Mouse (Mus musculus): ENCODE results near the gene Pqlc2. TPM values are rescaled to one million over a fixed set of nuclear protein-coding genes. Genes with fewer than 3 reads are reported as not detected.

Pqlc2 gene
- polyA plus RNA-seq, 1 experiment from 2014 or later, result 13.2 TPM

DNA sequence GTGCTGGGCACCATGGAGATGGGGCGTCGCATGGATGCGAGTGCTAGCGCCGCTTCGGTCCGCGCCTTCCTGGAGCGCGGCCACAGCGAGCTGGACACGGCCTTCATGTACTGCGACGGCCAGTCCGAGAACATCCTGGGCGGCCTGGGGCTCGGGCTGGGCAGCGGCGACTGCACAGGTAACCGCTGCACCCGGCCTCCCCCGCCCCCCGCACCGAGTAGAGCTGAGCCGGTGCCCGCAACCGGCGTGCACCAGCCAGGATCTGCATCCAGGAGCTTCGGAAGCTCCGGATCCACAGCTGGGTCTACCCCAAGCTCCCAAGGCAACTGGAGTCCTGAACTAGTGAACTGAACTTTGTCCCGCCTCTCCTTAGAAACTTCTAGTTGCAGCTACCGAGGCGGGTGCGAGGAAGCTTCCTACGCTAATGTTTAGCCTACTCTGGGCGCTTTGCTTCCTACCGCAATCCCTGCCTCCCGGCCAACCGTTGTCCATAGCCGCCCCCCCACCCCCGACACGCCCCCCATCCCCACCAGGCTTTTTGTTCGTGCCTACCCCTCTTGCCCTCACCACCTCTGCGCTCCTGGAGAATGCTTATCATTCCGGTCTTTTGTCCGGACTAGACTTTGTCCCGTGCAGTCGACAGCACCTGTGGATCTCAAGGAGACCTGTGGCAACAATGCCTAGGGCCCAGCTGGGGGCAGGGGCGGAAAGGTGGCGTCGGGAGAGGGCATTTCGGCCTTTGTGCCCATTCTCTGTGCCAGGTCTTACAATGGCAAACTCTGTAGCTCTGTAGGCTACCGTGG lies 592 bp upstream of the Pqlc2 start:
- peak; percentile 62 for ATAC-seq

DNA sequence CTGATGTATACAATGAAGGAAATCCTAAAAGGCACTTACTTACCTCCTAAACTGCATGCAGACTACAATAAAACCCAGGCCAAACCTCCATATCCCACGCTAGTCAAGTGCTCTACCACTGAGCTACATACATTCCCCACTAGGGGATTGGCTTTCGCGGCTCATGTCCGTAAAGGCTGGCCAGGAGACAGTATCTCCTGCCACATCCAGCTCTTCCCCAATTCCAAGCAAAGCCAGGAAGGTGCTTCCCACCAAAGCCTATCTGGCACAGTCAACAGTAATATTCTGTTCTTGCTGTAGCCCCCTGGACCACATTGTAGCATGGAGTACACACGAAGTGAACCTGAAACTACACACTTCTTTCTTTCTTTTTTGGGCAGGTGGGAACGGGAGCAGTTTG lies 857 bp downstream of the Pqlc2 start:
- no peak for ATAC-seq
- Histone ChIP-seq H3K27me3 (replicated peaks; ENCODE audit: control insufficient read depth, insufficient read depth, low read length) (no peaks in the 10 kb centered on the region), H3K4me2 (ENCODE audit: low read length) (peak overlapping the region; percentile 94), H3K36me3 (ENCODE audit: control insufficient read depth, insufficient read depth) (peaks cover 3% of the 10 kb centered on the region; the same call in 1 of the 2 replicates), H3K4me1 (replicated peaks; ENCODE audit: control insufficient read depth, insufficient read depth, low read length) (peaks cover 25% of the 10 kb centered on the region), H3K9ac (replicated peaks; ENCODE audit: low read depth, low read length) (no peak overlapping the region; the same call in 1 of the 2 replicates), H3K27ac (ENCODE audit: low read length) (no peak overlapping the region), H3K9me3 (ENCODE audit: control insufficient read depth, low read length) (no peaks in the 10 kb centered on the region), H3K4me3 (replicated peaks; ENCODE audit: low read length) (peak overlapping the region; percentile 98)
- 22% methylated on average over 6 of the region's 6 CpGs for WGBS

More for the DNA sequence above, 592 bp upstream of the Pqlc2 start:
- Histone ChIP-seq H3K9ac (replicated peaks; ENCODE audit: low read depth, low read length) (peak overlapping the region; percentile 94), H3K4me2 (ENCODE audit: low read length) (peak overlapping the region; percentile 94), H3K27ac (ENCODE audit: low read length) (peak overlapping the region; percentile 56; the same call in 1 of the 2 replicates), H3K9me3 (ENCODE audit: control insufficient read depth, low read length) (no peaks in the 10 kb centered on the region), H3K27me3 (replicated peaks; ENCODE audit: control insufficient read depth, insufficient read depth, low read length) (no peaks in the 10 kb centered on the region), H3K4me1 (replicated peaks; ENCODE audit: control insufficient read depth, insufficient read depth, low read length) (peaks cover 25% of the 10 kb centered on the region), H3K4me3 (replicated peaks; ENCODE audit: low read length) (peak overlapping the region; percentile 98), H3K36me3 (ENCODE audit: control insufficient read depth, insufficient read depth) (no peaks in the 10 kb centered on the region)
- WGBS, result under 1% methylated on average over 53 of the region's 53 CpGs

DNA sequence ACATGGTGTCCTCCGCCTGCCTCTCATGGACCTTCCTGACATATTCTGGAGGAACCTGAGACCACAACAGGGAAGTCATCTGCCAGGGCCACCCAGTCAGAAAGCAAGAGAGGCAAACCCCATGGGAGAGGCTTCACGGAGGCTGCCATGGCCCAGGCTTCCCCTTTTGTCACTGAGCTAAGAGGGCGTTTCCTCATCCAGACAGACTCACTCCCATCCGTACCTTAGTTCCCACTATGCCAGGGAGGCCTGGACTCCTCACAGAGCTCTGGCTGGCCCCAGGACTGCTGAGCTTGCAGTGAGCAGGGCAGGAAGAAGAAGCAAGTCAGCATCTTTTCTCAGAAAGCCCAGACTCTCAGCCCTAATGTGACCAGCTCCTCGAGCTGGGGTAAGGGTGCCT lies 2.6 kb downstream of the Pqlc2 start:
- H3K36me3 ChIP-seq (ENCODE audit: control insufficient read depth, insufficient read depth), result peaks cover 3% of the 10 kb centered on the region; the same call in 1 of the 2 replicates
- ATAC-seq, result no peak
- no peaks in the 10 kb centered on the region for H3K9me3 ChIP-seq (ENCODE audit: control insufficient read depth, low read length)
- no peak overlapping the region for H3K4me2 ChIP-seq (ENCODE audit: low read length)
- 0 out of 2 replicates have a peak overlapping the region, but pooled peaks have one; percentile 13 for H3K9ac ChIP-seq (replicated peaks; ENCODE audit: low read depth, low read length)
- whole genome bisulfite sequencing, result 87% methylated on average over 5 of the region's 5 CpGs
- no peak overlapping the region for H3K4me3 ChIP-seq (replicated peaks; ENCODE audit: low read length)
- no peak overlapping the region for H3K27ac ChIP-seq (ENCODE audit: low read length)
- H3K27me3 ChIP-seq (replicated peaks; ENCODE audit: control insufficient read depth, insufficient read depth, low read length), result no peaks in the 10 kb centered on the region
- H3K4me1 ChIP-seq (replicated peaks; ENCODE audit: control insufficient read depth, insufficient read depth, low read length), result peaks cover 25% of the 10 kb centered on the region

DNA sequence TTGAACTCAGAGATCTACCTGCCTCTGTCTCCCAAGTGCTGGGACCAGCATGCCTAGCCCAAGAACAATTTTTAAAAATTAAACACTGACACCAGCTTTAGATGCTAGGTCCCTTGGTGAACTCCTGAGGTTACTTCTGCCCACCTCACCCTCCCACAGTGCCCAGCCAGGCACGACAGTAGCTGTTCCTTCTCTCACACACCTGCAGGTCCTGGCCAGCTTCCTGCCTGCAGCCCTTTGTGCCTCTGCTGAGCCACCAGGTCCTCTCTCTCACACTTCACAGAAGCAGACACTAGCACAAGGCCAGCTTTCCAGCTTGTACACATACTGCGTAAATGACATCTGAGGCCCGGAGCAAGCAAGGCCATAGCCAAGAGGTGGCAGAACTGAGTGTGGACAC lies 5.0 kb downstream of the Pqlc2 start:
- ATAC-seq, result no peak
- Histone ChIP-seq H3K36me3 (ENCODE audit: control insufficient read depth, insufficient read depth) (peaks cover 5% of the 10 kb centered on the region), H3K27me3 (replicated peaks; ENCODE audit: control insufficient read depth, insufficient read depth, low read length) (no peaks in the 10 kb centered on the region), H3K4me3 (replicated peaks; ENCODE audit: low read length) (no peak overlapping the region), H3K9ac (replicated peaks; ENCODE audit: low read depth, low read length) (no peak overlapping the region), H3K27ac (ENCODE audit: low read length) (no peak overlapping the region), H3K9me3 (ENCODE audit: control insufficient read depth, low read length) (no peaks in the 10 kb centered on the region), H3K4me2 (ENCODE audit: low read length) (no peak overlapping the region), H3K4me1 (replicated peaks; ENCODE audit: control insufficient read depth, insufficient read depth, low read length) (peaks cover 13% of the 10 kb centered on the region)
- 94% methylated on average over 3 of the region's 3 CpGs for WGBS

DNA sequence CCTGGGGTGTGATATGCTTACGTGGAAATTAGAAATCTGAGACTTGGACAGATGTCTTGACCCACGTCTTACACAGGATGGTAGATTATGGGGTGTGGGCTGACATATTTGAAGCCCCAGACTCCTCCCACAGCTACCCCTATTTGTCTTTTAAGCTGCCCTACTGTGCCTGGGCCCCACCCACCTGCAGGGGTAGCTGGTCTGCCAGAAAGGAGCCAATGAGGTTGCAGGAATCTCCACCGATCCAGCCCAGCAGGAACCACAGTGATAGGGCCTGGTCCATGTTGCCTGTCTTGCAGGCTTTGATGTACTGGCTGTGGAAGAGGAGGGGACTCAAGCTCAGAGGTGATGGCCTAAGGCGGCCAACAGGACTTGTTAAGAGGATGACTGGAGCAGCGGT lies 8.3 kb downstream of the Pqlc2 start:
- Histone ChIP-seq H3K4me1 (replicated peaks; ENCODE audit: control insufficient read depth, insufficient read depth, low read length) (no peaks in the 10 kb centered on the region), H3K36me3 (ENCODE audit: control insufficient read depth, insufficient read depth) (peaks cover 9% of the 10 kb centered on the region), H3K4me3 (replicated peaks; ENCODE audit: low read length) (no peak overlapping the region), H3K4me2 (ENCODE audit: low read length) (no peak overlapping the region), H3K9me3 (ENCODE audit: control insufficient read depth, low read length) (no peaks in the 10 kb centered on the region), H3K27me3 (replicated peaks; ENCODE audit: control insufficient read depth, insufficient read depth, low read length) (no peaks in the 10 kb centered on the region), H3K27ac (ENCODE audit: low read length) (no peak overlapping the region), H3K9ac (replicated peaks; ENCODE audit: low read depth, low read length) (no peak overlapping the region)
- no peak for ATAC-seq
- WGBS, result 65% methylated on average over 5 of the region's 5 CpGs

DNA sequence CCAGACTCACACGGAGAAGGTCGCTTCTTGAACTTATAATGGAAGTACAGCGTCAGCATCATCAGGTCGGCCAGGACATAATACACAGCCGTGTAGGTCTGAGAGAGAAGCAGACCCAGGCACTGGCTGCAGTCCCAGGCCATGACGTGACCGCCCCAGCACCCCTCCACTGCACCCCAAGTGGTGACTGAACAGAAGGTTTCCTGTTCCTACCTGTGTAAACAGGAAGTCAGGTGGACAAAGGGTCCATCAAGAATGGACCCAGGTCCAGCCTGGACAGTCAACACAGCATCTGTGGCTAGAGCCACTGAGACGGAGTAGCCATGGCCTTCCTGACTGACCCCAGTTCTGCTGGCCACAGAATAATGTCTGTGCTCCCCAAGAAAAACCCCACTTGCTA lies 8.7 kb downstream of the Pqlc2 start:
- WGBS, result 94% methylated on average over 8 of the region's 8 CpGs
- no peak overlapping the region for H3K27ac ChIP-seq (ENCODE audit: low read length)
- no peak overlapping the region for H3K9ac ChIP-seq (replicated peaks; ENCODE audit: low read depth, low read length)
- no peak for ATAC-seq
- H3K4me1 ChIP-seq (replicated peaks; ENCODE audit: control insufficient read depth, insufficient read depth, low read length), result no peaks in the 10 kb centered on the region
- no peak overlapping the region for H3K4me3 ChIP-seq (replicated peaks; ENCODE audit: low read length)
- H3K9me3 ChIP-seq (ENCODE audit: control insufficient read depth, low read length), result no peaks in the 10 kb centered on the region
- no peak overlapping the region for H3K4me2 ChIP-seq (ENCODE audit: low read length)
- no peaks in the 10 kb centered on the region for H3K27me3 ChIP-seq (replicated peaks; ENCODE audit: control insufficient read depth, insufficient read depth, low read length)
- H3K36me3 ChIP-seq (ENCODE audit: control insufficient read depth, insufficient read depth), result peaks cover 9% of the 10 kb centered on the region

DNA sequence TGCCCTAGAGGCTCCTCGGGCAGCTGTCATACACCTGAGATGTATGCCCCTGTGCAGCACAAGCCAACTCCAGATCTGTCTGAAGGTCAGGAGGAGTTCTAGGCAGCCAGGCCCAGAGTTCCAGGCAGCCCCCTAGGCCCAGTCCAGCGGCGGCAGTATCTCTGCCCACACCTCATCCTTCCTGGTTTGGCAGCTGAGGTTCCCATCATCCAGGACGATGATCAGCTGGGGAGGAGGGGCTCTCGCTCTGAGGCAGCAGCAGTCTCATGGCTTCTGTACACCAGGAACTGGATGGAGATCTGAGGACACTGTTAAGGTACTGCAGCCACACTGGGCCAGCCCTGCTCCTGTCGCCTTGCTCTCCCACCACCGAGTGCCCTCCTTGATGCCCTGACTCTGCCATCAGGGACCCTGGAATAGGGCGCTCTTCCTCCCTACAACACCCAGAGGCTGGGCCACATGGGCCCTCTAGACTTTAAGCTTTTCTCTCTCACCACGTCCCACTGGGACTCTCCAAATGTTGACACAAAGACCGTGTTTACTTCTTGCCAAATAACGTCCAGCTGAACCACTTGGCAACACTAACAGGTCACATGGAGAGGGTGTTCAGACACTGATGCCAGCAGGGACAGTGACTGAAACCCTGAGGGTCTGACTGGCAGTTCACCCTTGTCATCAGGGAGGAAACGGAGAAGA lies 11.7 kb downstream of the Pqlc2 start:
- Histone ChIP-seq H3K27ac (ENCODE audit: low read length) (no peak overlapping the region), H3K36me3 (ENCODE audit: control insufficient read depth, insufficient read depth) (peaks cover 6% of the 10 kb centered on the region; the same call in 1 of the 2 replicates), H3K4me1 (replicated peaks; ENCODE audit: control insufficient read depth, insufficient read depth, low read length) (no peaks in the 10 kb centered on the region), H3K9ac (replicated peaks; ENCODE audit: low read depth, low read length) (no peak overlapping the region), H3K4me2 (ENCODE audit: low read length) (no peak overlapping the region), H3K4me3 (replicated peaks; ENCODE audit: low read length) (no peak overlapping the region), H3K9me3 (ENCODE audit: control insufficient read depth, low read length) (no peaks in the 10 kb centered on the region), H3K27me3 (replicated peaks; ENCODE audit: control insufficient read depth, insufficient read depth, low read length) (no peaks in the 10 kb centered on the region)
- 85% methylated on average over 12 of the region's 12 CpGs for WGBS
- ATAC-seq, result no peak

DNA sequence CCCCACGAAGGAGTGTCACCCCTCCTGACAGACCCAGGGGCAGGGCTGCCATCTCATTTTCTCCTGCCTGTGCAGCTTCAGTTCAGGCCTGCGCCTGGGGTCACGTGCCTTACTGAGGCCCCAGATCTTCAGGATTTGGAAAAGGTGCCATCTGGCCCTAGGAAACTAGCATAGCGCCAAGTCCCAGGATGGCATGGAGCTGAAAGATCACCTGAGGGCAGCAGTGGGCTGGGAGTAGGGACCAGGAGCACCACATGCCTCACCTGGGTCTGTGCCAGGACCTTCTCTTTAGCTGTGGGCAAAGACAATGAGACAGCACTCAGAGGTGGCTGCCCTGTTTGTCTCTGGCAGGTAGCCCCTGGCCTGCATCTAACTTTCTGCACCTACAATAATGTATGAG lies 12.9 kb downstream of the Pqlc2 start:
- Histone ChIP-seq H3K4me3 (replicated peaks; ENCODE audit: low read length) (no peak overlapping the region), H3K36me3 (ENCODE audit: control insufficient read depth, insufficient read depth) (peaks cover 6% of the 10 kb centered on the region; the same call in 1 of the 2 replicates), H3K4me2 (ENCODE audit: low read length) (no peak overlapping the region), H3K27ac (ENCODE audit: low read length) (no peak overlapping the region), H3K9me3 (ENCODE audit: control insufficient read depth, low read length) (no peaks in the 10 kb centered on the region), H3K4me1 (replicated peaks; ENCODE audit: control insufficient read depth, insufficient read depth, low read length) (no peaks in the 10 kb centered on the region), H3K9ac (replicated peaks; ENCODE audit: low read depth, low read length) (no peak overlapping the region), H3K27me3 (replicated peaks; ENCODE audit: control insufficient read depth, insufficient read depth, low read length) (no peaks in the 10 kb centered on the region)
- ATAC-seq, result no peak
- WGBS, result 78% methylated on average over 4 of the region's 4 CpGs

DNA sequence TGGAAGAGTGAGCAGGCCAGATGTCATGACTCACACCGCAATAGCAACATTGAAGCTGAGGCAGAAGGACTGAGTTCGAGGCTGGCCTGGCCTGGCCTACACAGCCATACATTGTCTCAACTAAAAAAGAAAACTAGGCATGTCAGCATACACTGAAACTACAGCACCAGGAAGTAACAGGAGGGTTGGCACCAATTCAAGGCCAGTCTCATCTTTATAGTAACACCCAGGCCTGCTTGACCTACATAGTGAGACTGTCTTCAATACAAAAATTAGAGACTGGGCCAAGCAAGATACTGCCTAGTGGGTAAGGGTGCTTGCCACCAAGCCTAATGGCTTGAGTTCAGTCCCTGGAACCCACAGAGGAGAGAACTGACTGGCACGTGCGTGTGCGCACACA lies 18.5 kb downstream of the Pqlc2 start:
- Histone ChIP-seq H3K4me3 (replicated peaks; ENCODE audit: low read length) (no peak overlapping the region), H3K36me3 (ENCODE audit: control insufficient read depth, insufficient read depth) (0 out of 2 replicates have a peak, but pooled peaks cover 2% of the 10 kb centered on the region), H3K4me1 (replicated peaks; ENCODE audit: control insufficient read depth, insufficient read depth, low read length) (no peaks in the 10 kb centered on the region)

More for the DNA sequence above, 18.5 kb downstream of the Pqlc2 start:
- Histone ChIP-seq H3K9me3 (ENCODE audit: control insufficient read depth, low read length) (no peaks in the 10 kb centered on the region), H3K9ac (replicated peaks; ENCODE audit: low read depth, low read length) (no peak overlapping the region), H3K27me3 (replicated peaks; ENCODE audit: control insufficient read depth, insufficient read depth, low read length) (no peaks in the 10 kb centered on the region), H3K4me2 (ENCODE audit: low read length) (no peak overlapping the region), H3K27ac (ENCODE audit: low read length) (no peak overlapping the region)
- no peak for ATAC-seq
- 98% methylated on average over 5 of the region's 5 CpGs for WGBS
